Mouse (Mus musculus): ENCODE data around the gene Pigc. TPM values are rescaled to one million over a fixed set of nuclear protein-coding genes. Genes with fewer than 3 reads are reported as not detected.
A peak's percentile ranks its signal among the peaks of the same experiment; 100 is the strongest.

The Pigc gene
- polyA plus RNA-seq, 1 experiment from 2014 or later, result 30.9 TPM

GRCm38 (mm10) chr1:161978173-161978700 is 9.3 kb downstream of the Pigc start:
- no peaks in the 10 kb centered on the region for H3K27me3 ChIP-seq
- ATAC-seq, result no peak
- no peak overlapping the region for H3K9ac ChIP-seq
- no peak overlapping the region for H3K4me3 ChIP-seq
- H3K4me1 ChIP-seq, result peaks cover 11% of the 10 kb centered on the region; the same call in 1 of the 2 replicates
- 91% methylated on average over 5 of the region's 5 CpGs for WGBS
- H3K9me3 ChIP-seq (replicated peaks), result no peaks in the 10 kb centered on the region
- no peak overlapping the region for H3K4me2 ChIP-seq
- no peaks in the 10 kb centered on the region for H3K36me3 ChIP-seq (ENCODE audit: poor library complexity, severe bottlenecking)
- H3K27ac ChIP-seq, result no peak overlapping the region

- H3K27me3 ChIP-seq, result no peaks in the 10 kb centered on the region
- no peaks in the 10 kb centered on the region for H3K9me3 ChIP-seq (replicated peaks)
- no peak for ATAC-seq
- H3K27ac ChIP-seq, result no peak within 1 kb of the TSS
- 69% methylated on average over 1 of the region's 1 CpGs for WGBS
- no peak within 1 kb of the TSS for H3K4me3 ChIP-seq
- peaks cover 11% of the 10 kb centered on the region; the same call in 1 of the 2 replicates for H3K4me1 ChIP-seq
- H3K9ac ChIP-seq, result no peak within 1 kb of the TSS
- H3K4me2 ChIP-seq, result no peak within 1 kb of the TSS
- H3K36me3 ChIP-seq (ENCODE audit: poor library complexity, severe bottlenecking), result no peaks in the 10 kb centered on the region
These were observed 10.6 kb downstream of the Pigc start, which contains the start of gene 4930558K02Rik for GRCm38 (mm10) chr1:161979536-161979935. 4930558K02Rik (minus strand) TSS chr1:161979636.

GRCm38 (mm10) chr1:161980046-161980445 is 11.1 kb downstream of the Pigc start:
- no peak for ATAC-seq
- H3K4me2 ChIP-seq, result no peak overlapping the region
- no peaks in the 10 kb centered on the region for H3K36me3 ChIP-seq (ENCODE audit: poor library complexity, severe bottlenecking)
- H3K27me3 ChIP-seq, result no peaks in the 10 kb centered on the region
- H3K9me3 ChIP-seq (replicated peaks), result no peaks in the 10 kb centered on the region
- H3K9ac ChIP-seq, result no peak overlapping the region
- H3K27ac ChIP-seq, result no peak overlapping the region
- H3K4me1 ChIP-seq, result peaks cover 11% of the 10 kb centered on the region; the same call in 1 of the 2 replicates
- WGBS, result 87% methylated on average over 2 of the region's 2 CpGs
- H3K4me3 ChIP-seq, result no peak overlapping the region

- no peak overlapping the region for H3K27ac ChIP-seq
- ATAC-seq, result no peak
- WGBS, result 87% methylated on average over 9 of the region's 9 CpGs
These were observed 11.8 kb downstream of the Pigc start for GRCm38 (mm10) chr1:161980626-161981298.

GRCm38 (mm10) chr1:161983451-161983850 is 14.5 kb downstream of the Pigc start:
- ATAC-seq, result no peak
- Histone ChIP-seq H3K4me1 (no peaks in the 10 kb centered on the region), H3K4me3 (no peak overlapping the region), H3K36me3 (ENCODE audit: poor library complexity, severe bottlenecking) (no peaks in the 10 kb centered on the region), H3K27me3 (no peaks in the 10 kb centered on the region), H3K4me2 (no peak overlapping the region), H3K27ac (no peak overlapping the region), H3K9me3 (replicated peaks) (no peaks in the 10 kb centered on the region), H3K9ac (no peak overlapping the region)
- 68% methylated on average over 6 of the region's 6 CpGs for WGBS

More at GRCm38 (mm10) chr1:161980626-161981298, 11.8 kb downstream of the Pigc start:
- H3K9me3 ChIP-seq (replicated peaks), result no peaks in the 10 kb centered on the region
- no peak overlapping the region for H3K4me2 ChIP-seq
- H3K4me3 ChIP-seq, result no peak overlapping the region
- no peaks in the 10 kb centered on the region for H3K27me3 ChIP-seq
- no peaks in the 10 kb centered on the region for H3K36me3 ChIP-seq (ENCODE audit: poor library complexity, severe bottlenecking)
- no peak overlapping the region for H3K9ac ChIP-seq
- peaks cover 11% of the 10 kb centered on the region; the same call in 1 of the 2 replicates for H3K4me1 ChIP-seq

- Histone ChIP-seq H3K4me1 (no peaks in the 10 kb centered on the region), H3K27ac (no peak overlapping the region), H3K27me3 (no peaks in the 10 kb centered on the region), H3K9me3 (replicated peaks) (no peaks in the 10 kb centered on the region), H3K4me2 (no peak overlapping the region), H3K36me3 (ENCODE audit: poor library complexity, severe bottlenecking) (no peaks in the 10 kb centered on the region), H3K9ac (no peak overlapping the region), H3K4me3 (no peak overlapping the region)
- 24% methylated on average over 4 of the region's 4 CpGs for WGBS
- ATAC-seq, result no peak
These were observed 15.1 kb downstream of the Pigc start for GRCm38 (mm10) chr1:161983979-161984566.

GRCm38 (mm10) chr1:161990684-161991578 is 21.9 kb downstream of the Pigc start:
- Histone ChIP-seq H3K4me1 (no peaks in the 10 kb centered on the region; the same call in 1 of the 2 replicates), H3K4me3 (no peak overlapping the region), H3K4me2 (no peak overlapping the region), H3K9ac (no peak overlapping the region), H3K36me3 (ENCODE audit: poor library complexity, severe bottlenecking) (no peaks in the 10 kb centered on the region), H3K27me3 (no peaks in the 10 kb centered on the region), H3K27ac (no peak overlapping the region), H3K9me3 (replicated peaks) (no peaks in the 10 kb centered on the region)
- WGBS, result 69% methylated on average over 10 of the region's 10 CpGs
- ATAC-seq, result no peak

GRCm38 (mm10) chr1:161991846-161992245 is 22.9 kb downstream of the Pigc start:
- H3K4me2 ChIP-seq, result no peak overlapping the region
- ATAC-seq, result no peak
- H3K9me3 ChIP-seq (replicated peaks), result no peaks in the 10 kb centered on the region
- no peak overlapping the region for H3K4me3 ChIP-seq
- WGBS, result 85% methylated on average over 11 of the region's 11 CpGs
- H3K4me1 ChIP-seq, result no peaks in the 10 kb centered on the region; the same call in 1 of the 2 replicates
- no peak overlapping the region for H3K27ac ChIP-seq
- no peak overlapping the region for H3K9ac ChIP-seq
- H3K36me3 ChIP-seq (ENCODE audit: poor library complexity, severe bottlenecking), result no peaks in the 10 kb centered on the region
- no peaks in the 10 kb centered on the region for H3K27me3 ChIP-seq

GRCm38 (mm10) chr1:161992389-161992788 is 23.4 kb downstream of the Pigc start:
- no peak overlapping the region for H3K27ac ChIP-seq
- no peak overlapping the region for H3K4me3 ChIP-seq
- no peaks in the 10 kb centered on the region for H3K27me3 ChIP-seq
- no peak overlapping the region for H3K9ac ChIP-seq
- H3K4me1 ChIP-seq, result no peaks in the 10 kb centered on the region; the same call in 1 of the 2 replicates
- H3K4me2 ChIP-seq, result no peak overlapping the region
- 94% methylated on average over 7 of the region's 7 CpGs for WGBS
- H3K36me3 ChIP-seq (ENCODE audit: poor library complexity, severe bottlenecking), result no peaks in the 10 kb centered on the region
- H3K9me3 ChIP-seq (replicated peaks), result no peaks in the 10 kb centered on the region
- ATAC-seq, result no peak

- H3K4me3 ChIP-seq, result no peak overlapping the region
- H3K4me1 ChIP-seq, result peaks cover 20% of the 10 kb centered on the region
- no peak overlapping the region for H3K4me2 ChIP-seq
- no peaks in the 10 kb centered on the region for H3K9me3 ChIP-seq (replicated peaks)
- no peaks in the 10 kb centered on the region for H3K27me3 ChIP-seq
- WGBS, result 82% methylated on average over 4 of the region's 4 CpGs
- no peak for ATAC-seq
- H3K9ac ChIP-seq, result no peak overlapping the region
- no peak overlapping the region for H3K27ac ChIP-seq
- no peaks in the 10 kb centered on the region for H3K36me3 ChIP-seq (ENCODE audit: poor library complexity, severe bottlenecking)
These were observed 29.8 kb downstream of the Pigc start for GRCm38 (mm10) chr1:161998781-161999180.

GRCm38 (mm10) chr1:161999338-161999737 is 30.4 kb downstream of the Pigc start:
- H3K27me3 ChIP-seq, result no peaks in the 10 kb centered on the region
- ATAC-seq, result peak; percentile 7
- no peaks in the 10 kb centered on the region for H3K36me3 ChIP-seq (ENCODE audit: poor library complexity, severe bottlenecking)
- H3K27ac ChIP-seq, result peak overlapping the region; percentile 70
- H3K9ac ChIP-seq, result 0 out of 2 replicates have a peak overlapping the region, but pooled peaks have one; percentile 16
- 43% methylated on average over 5 of the region's 5 CpGs for WGBS
- no peak overlapping the region for H3K4me3 ChIP-seq
- H3K4me2 ChIP-seq, result peak overlapping the region; percentile 16; the same call in 1 of the 2 replicates
- no peaks in the 10 kb centered on the region for H3K9me3 ChIP-seq (replicated peaks)
- H3K4me1 ChIP-seq, result peaks cover 25% of the 10 kb centered on the region

All from forebrain, embryonic 13.5 days (tissue).